Mouse (Mus musculus) small intestine, adult 2 months (tissue): ENCODE results near the gene Gm20388.

Experiments used
- CTCF ChIP-seq: fragments of 200-500 bp; IDR thresholded peaks from 2 replicates; pipeline ENCODE4 v1.5.1; 2012; ENCODE audit warnings: low read depth, mild to moderate bottlenecking, control low read depth, inconsistent platforms, low read length, moderate library complexity, mixed read lengths; ENCODE audit not compliant: insufficient replicate concordance, insufficient read length; ENCODE audit errors: extremely low read depth
- POLR2A ChIP-seq: fragments of 200-500 bp; IDR thresholded peaks from 2 replicates; pipeline ENCODE4 v1.6.1; 2012; ENCODE audit warnings: low read depth, mild to moderate bottlenecking, control low read depth, inconsistent platforms, low read length, moderate library complexity

- TF ChIP-seq CTCF: no peak
- TF ChIP-seq POLR2A: no peak
Measured at GRCm38 (mm10) chr8:124039351-124039750, 4128.7 kb downstream of the Gm20388 start.
